Mouse (Mus musculus): Measurements from ENCODE around the gene Cdc42bpa. TPM values are rescaled to one million over a fixed set of nuclear protein-coding genes. Genes with fewer than 3 reads are reported as not detected.
A peak's percentile ranks its signal among the peaks of the same experiment; 100 is the strongest.

Gene Cdc42bpa
- total RNA-seq (2022), result 100 to 1,000 TPM; 222 to 265 (median 238) TPM

- DNase-seq (ENCODE audit: low spot score in 2 of 2), result peak; percentile 49 to 54
Observed at GRCm38 (mm10) chr1:179959721-179960542, at the start of gene Cdc42bpa. TSS of gene Cdc42bpa (plus strand) at chr1:179960472.

- DNase-seq (ENCODE audit: low spot score in 2 of 2), result no peak
Observed at GRCm38 (mm10) chr1:179913471-179913870, 46.8 kb upstream of the Cdc42bpa start.

GRCm38 (mm10) chr1:179917036-179917435, 43.2 kb upstream of the Cdc42bpa start:
- no peak for DNase-seq (ENCODE audit: low spot score in 2 of 2)

- DNase-seq (ENCODE audit: low spot score in 2 of 2), result no peak
Observed at GRCm38 (mm10) chr1:179917481-179917880, 42.8 kb upstream of the Cdc42bpa start.

GRCm38 (mm10) chr1:179919656-179920436, 40.4 kb upstream of the Cdc42bpa start:
- no peak for DNase-seq (ENCODE audit: low spot score in 2 of 2)

- DNase-seq (ENCODE audit: low spot score in 2 of 2), result no peak
Observed at GRCm38 (mm10) chr1:179923661-179924405, 36.4 kb upstream of the Cdc42bpa start.

- DNase-seq (ENCODE audit: low spot score in 2 of 2), result no peak
Observed at GRCm38 (mm10) chr1:179926240-179926639, 34.0 kb upstream of the Cdc42bpa start.

- DNase-seq (ENCODE audit: low spot score in 2 of 2), result no peak
Observed at GRCm38 (mm10) chr1:179927102-179927501, 33.2 kb upstream of the Cdc42bpa start.

- no peak for DNase-seq (ENCODE audit: low spot score in 2 of 2)
Observed at GRCm38 (mm10) chr1:179928822-179929221, 31.4 kb upstream of the Cdc42bpa start.

- DNase-seq (ENCODE audit: low spot score in 2 of 2), result peak in 1 of 2 experiments; percentile 29
Observed at GRCm38 (mm10) chr1:179931247-179931646, 29.0 kb upstream of the Cdc42bpa start.

GRCm38 (mm10) chr1:179934064-179934463, 26.2 kb upstream of the Cdc42bpa start:
- DNase-seq (ENCODE audit: low spot score in 2 of 2), result no peak

GRCm38 (mm10) chr1:179940071-179940786, 20.0 kb upstream of the Cdc42bpa start:
- DNase-seq (ENCODE audit: low spot score in 2 of 2), result peak in 1 of 2 experiments; percentile 32

GRCm38 (mm10) chr1:179940787-179941352, 19.4 kb upstream of the Cdc42bpa start:
- DNase-seq (ENCODE audit: low spot score in 2 of 2), result no peak

- DNase-seq (ENCODE audit: low spot score in 2 of 2), result no peak
Observed at GRCm38 (mm10) chr1:179945017-179945416, 15.3 kb upstream of the Cdc42bpa start.

GRCm38 (mm10) chr1:179946616-179947015, 13.7 kb upstream of the Cdc42bpa start:
- no peak for DNase-seq (ENCODE audit: low spot score in 2 of 2)

GRCm38 (mm10) chr1:179947653-179948052, 12.6 kb upstream of the Cdc42bpa start:
- DNase-seq (ENCODE audit: low spot score in 2 of 2), result no peak

GRCm38 (mm10) chr1:179951597-179951996, 8.7 kb upstream of the Cdc42bpa start:
- no peak for DNase-seq (ENCODE audit: low spot score in 2 of 2)

- no peak for DNase-seq (ENCODE audit: low spot score in 2 of 2)
Observed at GRCm38 (mm10) chr1:179953251-179953650, 7.0 kb upstream of the Cdc42bpa start.

GRCm38 (mm10) chr1:179957431-179957830, 2.8 kb upstream of the Cdc42bpa start:
- no peak for DNase-seq (ENCODE audit: low spot score in 2 of 2)

GRCm38 (mm10) chr1:179958871-179959720, 1.2 kb upstream of the Cdc42bpa start:
- peak; percentile 30 to 37 for DNase-seq (ENCODE audit: low spot score in 2 of 2)

All from left cerebral cortex, adult 8-10 months (tissue).